Mouse (Mus musculus): ENCODE data around the gene Gm49333. TPM values are rescaled to one million over a fixed set of nuclear protein-coding genes. Genes with fewer than 3 reads are reported as not detected.
A peak's percentile ranks its signal among the peaks of the same experiment; 100 is the strongest.

Gm49333 gene
- polyA plus RNA-seq, 1 experiment from 2014 or later: not detected

GRCm38 (mm10) chr16:20692241-20692965 lies 81.0 kb downstream of the Gm49333 start:
- Histone ChIP-seq H3K4me1 (replicated peaks) (peaks cover 41% of the 10 kb centered on the region), H3K9me3 (replicated peaks) (no peaks in the 10 kb centered on the region), H3K9ac (no peak overlapping the region), H3K27me3 (0 out of 2 replicates have a peak, but pooled peaks cover 7% of the 10 kb centered on the region), H3K27ac (no peak overlapping the region), H3K4me3 (no peak overlapping the region), H3K4me2 (no peak overlapping the region; the same call in 1 of the 2 replicates), H3K36me3 (peaks cover 45% of the 10 kb centered on the region)
- WGBS: 53% methylated on average over 16 of the region's 16 CpGs
- ATAC-seq (replicated peaks; ENCODE audit: insufficient number of reproducible peaks, insufficient read depth, low FRiP score, low read depth): no peak

GRCm38 (mm10) chr16:20693111-20693701 lies 81.8 kb downstream of the Gm49333 start, which contains the start of gene Fam131a:
Fam131a (plus strand) TSS chr16:20693241.
- under 1% methylated on average over 37 of the region's 37 CpGs for WGBS
- H3K4me1 ChIP-seq (replicated peaks): peaks cover 41% of the 10 kb centered on the region
- H3K27ac ChIP-seq: peak within 1 kb of the TSS; percentile 91
- H3K36me3 ChIP-seq: peaks cover 37% of the 10 kb centered on the region
- peak within 1 kb of the TSS; percentile 96 for H3K4me2 ChIP-seq
- peak; percentile 90 for ATAC-seq (replicated peaks; ENCODE audit: insufficient number of reproducible peaks, insufficient read depth, low FRiP score, low read depth)
- H3K9ac ChIP-seq: peak within 1 kb of the TSS; percentile 81
- 0 out of 2 replicates have a peak, but pooled peaks cover 7% of the 10 kb centered on the region for H3K27me3 ChIP-seq
- H3K9me3 ChIP-seq (replicated peaks): no peaks in the 10 kb centered on the region
- H3K4me3 ChIP-seq: peak within 1 kb of the TSS; percentile 76

DNA sequence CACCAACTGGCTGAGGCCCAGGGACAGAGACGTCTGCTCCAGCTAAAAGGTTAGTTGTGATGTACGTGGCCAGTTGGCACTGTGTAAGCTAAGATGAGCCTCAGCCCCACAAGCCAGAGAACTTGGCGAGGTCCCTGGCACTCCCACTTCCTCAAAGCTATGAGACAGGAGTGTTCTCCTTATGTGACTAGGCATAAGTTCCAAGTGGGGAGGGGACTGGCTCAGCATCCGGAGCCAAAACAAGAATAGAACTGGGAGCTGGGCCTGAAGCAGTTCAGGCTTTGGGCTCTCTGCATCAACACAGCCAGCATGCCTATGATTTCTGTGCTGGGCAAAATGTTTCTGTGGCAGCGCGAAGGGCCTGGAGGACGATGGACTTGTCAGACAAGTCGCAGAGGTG lies 83.4 kb downstream of the Gm49333 start:
- H3K9me3 ChIP-seq (replicated peaks): no peaks in the 10 kb centered on the region
- 0 out of 2 replicates have a peak, but pooled peaks cover 7% of the 10 kb centered on the region for H3K27me3 ChIP-seq
- WGBS: 55% methylated on average over 8 of the region's 8 CpGs
- H3K27ac ChIP-seq: peak overlapping the region; percentile 65
- peaks cover 41% of the 10 kb centered on the region for H3K4me1 ChIP-seq (replicated peaks)
- peak overlapping the region; percentile 42 for H3K4me3 ChIP-seq
- H3K9ac ChIP-seq: no peak overlapping the region
- peak overlapping the region; percentile 64 for H3K4me2 ChIP-seq
- ATAC-seq (replicated peaks; ENCODE audit: insufficient number of reproducible peaks, insufficient read depth, low FRiP score, low read depth): 0 out of 2 replicates have a peak, but pooled peaks have one; percentile 5
- peaks cover 27% of the 10 kb centered on the region for H3K36me3 ChIP-seq

MicroRNAs encoded within 50 kb of the gene (microRNA counts, 519-probe panel; counts per million panel counts)
- microRNA mmu-miR-1224: 2,547 counts per million, percentile 54 among the panel's probes with 10 or more counts

Small RNA genes within 50 kb of the gene (microRNA-seq; reads per million reads assigned to microRNA genes)
- gene Mir1224: 2.3 reads per million, percentile 3 among the genes with 10 or more reads in this experiment

Other genes starting within 250 kb of the Gm49333 start
- 55.5 and 60.5 TPM in 2 replicates for gene Abcc5, start 185.2 kb upstream of the Gm49333 start, polyA plus RNA-seq (2015; fragmentation: Nextera tagmentation; extraction: Ambion mirVana)
- gene Eif2b5, start 112.8 kb upstream of the Gm49333 start, polyA plus RNA-seq (2015; fragmentation: Nextera tagmentation; extraction: Ambion mirVana): 66.6 and 75.9 TPM in 2 replicates
- gene Dvl3, start 94.6 kb upstream of the Gm49333 start, polyA plus RNA-seq (2015; fragmentation: Nextera tagmentation; extraction: Ambion mirVana): 16.9 and 24.3 TPM in 2 replicates
- gene Ap2m1, start 76.1 kb upstream of the Gm49333 start, polyA plus RNA-seq (2015; fragmentation: Nextera tagmentation; extraction: Ambion mirVana): 440 and 469 TPM in 2 replicates
- gene Abcf3, start 63.0 kb upstream of the Gm49333 start, polyA plus RNA-seq (2015; fragmentation: Nextera tagmentation; extraction: Ambion mirVana): 47.1 and 50.5 TPM in 2 replicates
- gene Vwa5b2, start 22.1 kb upstream of the Gm49333 start, polyA plus RNA-seq (2015; fragmentation: Nextera tagmentation; extraction: Ambion mirVana): 0.09 and 0.80 TPM in 2 replicates
- 13.4 and 17.6 TPM in 2 replicates for gene Eef1akmt4, start within 50 bp of the Gm49333 start, polyA plus RNA-seq (2015; fragmentation: Nextera tagmentation; extraction: Ambion mirVana)
- gene Alg3, start 125 bp downstream of the Gm49333 start, polyA plus RNA-seq (2015; fragmentation: Nextera tagmentation; extraction: Ambion mirVana): 23.6 and 30.7 TPM in 2 replicates
- 0.31 and 0.46 TPM in 2 replicates for gene Camk2n2, start 9.7 kb downstream of the Gm49333 start, polyA plus RNA-seq (2015; fragmentation: Nextera tagmentation; extraction: Ambion mirVana)
- gene Ece2, start 18.2 kb downstream of the Gm49333 start, polyA plus RNA-seq (2015; fragmentation: Nextera tagmentation; extraction: Ambion mirVana): 0.93 and 1.5 TPM in 2 replicates
- gene Psmd2, start 40.0 kb downstream of the Gm49333 start, polyA plus RNA-seq (2015; fragmentation: Nextera tagmentation; extraction: Ambion mirVana): 202 and 242 TPM in 2 replicates
- gene Eif4g1, start 56.7 kb downstream of the Gm49333 start, polyA plus RNA-seq (2015; fragmentation: Nextera tagmentation; extraction: Ambion mirVana): 95.3 and 129 TPM in 2 replicates
- gene Fam131a, start 81.6 kb downstream of the Gm49333 start, polyA plus RNA-seq (2015; fragmentation: Nextera tagmentation; extraction: Ambion mirVana): 7.1 and 9.0 TPM in 2 replicates
- 41.0 and 54.5 TPM in 2 replicates for gene Polr2h, start 106.1 kb downstream of the Gm49333 start, polyA plus RNA-seq (2015; fragmentation: Nextera tagmentation; extraction: Ambion mirVana)
- 3.8 and 6.5 TPM in 2 replicates for gene Clcn2, start 106.1 kb downstream of the Gm49333 start, polyA plus RNA-seq (2015; fragmentation: Nextera tagmentation; extraction: Ambion mirVana)
- 1.1 and 2.2 TPM in 2 replicates for gene Chrd, start 121.5 kb downstream of the Gm49333 start, polyA plus RNA-seq (2015; fragmentation: Nextera tagmentation; extraction: Ambion mirVana)
- gene Thpo, start 122.9 kb downstream of the Gm49333 start, polyA plus RNA-seq (2015; fragmentation: Nextera tagmentation; extraction: Ambion mirVana): 0.08 and 0.34 TPM in 2 replicates